Mouse (Mus musculus) layer of hippocampus, postnatal 14 days (tissue): ENCODE results near the gene Tcp1. TPM values are rescaled to one million over a fixed set of nuclear protein-coding genes. Genes with fewer than 3 reads are reported as not detected.
"Not testable (repeated sequence)": the region's sequence is repeated elsewhere in the genome, so short reads cannot be mapped to it uniquely, and the experiment has no call there.

Source experiments
- DNase-seq, 2 experiments: peaks; one replicate each; pipeline ENCODE4 v3.0.0; 2021 to 2022; ENCODE audit warnings: low spot score in 2 of 2, mixed read lengths in 1 of 2
- total RNA-seq, 2 experiments: library from RNA; stranded (reverse); gene quantifications; 2 replicates each; pipeline ENCODE4 v1.2.3; 2021

Tcp1 gene
- total RNA-seq, 2 experiments from 2014 or later = 185 to 193 TPM

- DNase-seq = no peak
These were observed 5.1 kb upstream of the Tcp1 start for GRCm38 (mm10) chr17:12910391-12910790.

GRCm38 (mm10) chr17:12915881-12916583 lies 531 bp downstream of the Tcp1 start, which contains the start of gene Mrpl18:
Gene Mrpl18, minus strand, starts transcription at chr17:12916345.
- peak; percentile 98 to 100 for DNase-seq

GRCm38 (mm10) chr17:12916588-12917380 lies 1.3 kb downstream of the Tcp1 start:
- DNase-seq = no peak

GRCm38 (mm10) chr17:12921073-12921472 lies 5.6 kb downstream of the Tcp1 start:
- no peak for DNase-seq

GRCm38 (mm10) chr17:12925001-12925400 lies 9.5 kb downstream of the Tcp1 start:
- DNase-seq = no peak

GRCm38 (mm10) chr17:12925703-12926180 lies 10.2 kb downstream of the Tcp1 start:
- no peak for DNase-seq

- DNase-seq = not testable (repeated sequence)
These were observed 16.1 kb downstream of the Tcp1 start for GRCm38 (mm10) chr17:12931576-12931975.

- DNase-seq = no peak
These were observed 20.2 kb downstream of the Tcp1 start for GRCm38 (mm10) chr17:12935719-12936118.

GRCm38 (mm10) chr17:12937412-12937970 lies 22.0 kb downstream of the Tcp1 start:
- no peak for DNase-seq

- DNase-seq = no peak
These were observed 22.6 kb downstream of the Tcp1 start for GRCm38 (mm10) chr17:12938077-12938476.

GRCm38 (mm10) chr17:12939377-12940148 lies 24.1 kb downstream of the Tcp1 start:
- not testable (repeated sequence) for DNase-seq

- no peak for DNase-seq
These were observed 24.8 kb downstream of the Tcp1 start, which contains the start of gene Acat3 for GRCm38 (mm10) chr17:12940151-12940805. Gene Acat3, minus strand, starts transcription at chr17:12940600.

GRCm38 (mm10) chr17:12941543-12942260 lies 26.2 kb downstream of the Tcp1 start:
- DNase-seq = no peak

- DNase-seq = no peak
These were observed 27.1 kb downstream of the Tcp1 start for GRCm38 (mm10) chr17:12942459-12943162.

- no peak for DNase-seq
These were observed 34.2 kb downstream of the Tcp1 start for GRCm38 (mm10) chr17:12949669-12950068.

GRCm38 (mm10) chr17:12956664-12957063 lies 41.2 kb downstream of the Tcp1 start:
- DNase-seq = no peak

- DNase-seq = not testable (repeated sequence)
These were observed 43.9 kb downstream of the Tcp1 start for GRCm38 (mm10) chr17:12959377-12959776.

- peak; percentile 96 to 97 for DNase-seq
These were observed 44.9 kb downstream of the Tcp1 start, which contains the start of gene Acat2 for GRCm38 (mm10) chr17:12960331-12960873. Gene Acat2, minus strand, starts transcription at chr17:12960747.

GRCm38 (mm10) chr17:12963476-12963875 lies 48.0 kb downstream of the Tcp1 start:
- no peak for DNase-seq
